Mouse (Mus musculus): ENCODE results near the gene Ntrk2. TPM values are rescaled to one million over a fixed set of nuclear protein-coding genes. Genes with fewer than 3 reads are reported as not detected.

The Ntrk2 gene
- total and polyA plus RNA-seq, 3 experiments = under 0.01 TPM; not detected in 2

DNA sequence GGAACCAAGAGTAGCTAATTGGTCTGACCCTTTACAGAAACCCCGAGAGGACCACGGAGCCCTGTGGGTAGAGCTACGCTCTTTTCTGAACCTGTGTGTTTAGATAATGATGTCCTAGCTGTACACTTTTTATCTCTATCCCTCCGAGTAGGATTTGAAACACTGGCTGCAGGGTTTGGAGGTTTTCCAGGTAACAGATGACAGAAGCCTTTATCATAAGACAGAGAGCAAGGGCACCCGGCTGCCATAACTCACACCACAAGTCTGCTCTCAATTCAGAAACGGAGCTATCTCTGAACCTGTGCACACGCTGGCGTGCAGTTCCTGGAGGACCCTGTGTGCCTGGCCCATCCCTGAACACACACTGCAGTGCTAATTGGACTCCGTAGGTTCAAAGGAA is 221.1 kb downstream of the Ntrk2 start:
- DNase-seq (ENCODE audit: low read depth, low spot score) = no peak
- TF ChIP-seq ZC3H11A (IDR thresholded peaks at IDR 0.05; ENCODE audit: low read depth, low read length) (no peak), TAL1 (IDR thresholded peaks at IDR 0.05; ENCODE audit: low read length) (no peak), CHD2 (IDR thresholded peaks at IDR 0.05; ENCODE audit: low read length) (no peak), MXI1 (IDR thresholded peaks at IDR 0.05; ENCODE audit: low read depth, low read length) (no peak), JUND (IDR thresholded peaks at IDR 0.05; ENCODE audit: low read depth, low read length) (no peak), NRF1 (IDR thresholded peaks at IDR 0.05; ENCODE audit: insufficient read depth, low read depth, low read length, poor library complexity, severe bottlenecking) (no peak)
- no peaks in the 10 kb centered on the region for H3K27me3 ChIP-seq (ENCODE audit: control insufficient read depth in 1 of 2, insufficient read depth in 2 of 2, low read length in 2 of 2)
- H3K4me1 ChIP-seq (ENCODE audit: control insufficient read depth in 1 of 2, insufficient read depth in 2 of 2, low read length in 2 of 2) = no peaks in the 10 kb centered on the region
- H3K9ac ChIP-seq (ENCODE audit: control insufficient read depth, low read depth, low read length, poor library complexity, severe bottlenecking) = no peak overlapping the region
- H3K9me3 ChIP-seq (replicated peaks; ENCODE audit: insufficient read depth, low read length) = no peaks in the 10 kb centered on the region
- no peak overlapping the region for H3K4me3 ChIP-seq (ENCODE audit: control insufficient read depth in 1 of 2, insufficient read depth in 1 of 2, low read depth in 2 of 2, low read length in 2 of 2)
- no peaks in the 10 kb centered on the region for H3K36me3 ChIP-seq (ENCODE audit: control insufficient read depth in 1 of 2, insufficient read depth in 2 of 2, low read length in 2 of 2)
- no peak overlapping the region for H3K27ac ChIP-seq (ENCODE audit: control insufficient read depth, low read depth, low read length)
- H3K79me2 ChIP-seq (ENCODE audit: control insufficient read depth, insufficient read depth, low read length, poor library complexity) = no peaks in the 10 kb centered on the region

GRCm38 (mm10) chr13:59028546-59028945 is 222.2 kb downstream of the Ntrk2 start:
- TF ChIP-seq POLR2AphosphoS5 (IDR thresholded peaks at IDR 0.05; ENCODE audit: borderline replicate concordance, low read depth, low read length) (no peak), SIN3A (IDR thresholded peaks at IDR 0.05; ENCODE audit: low read length) (no peak), RCOR1 (IDR thresholded peaks at IDR 0.05; ENCODE audit: low read depth, low read length) (no peak)
- no peaks in the 10 kb centered on the region for H3K27me3 ChIP-seq (ENCODE audit: control insufficient read depth in 1 of 2, insufficient read depth in 2 of 2, low read length in 2 of 2)
- H3K36me3 ChIP-seq (ENCODE audit: control insufficient read depth in 1 of 2, insufficient read depth in 2 of 2, low read length in 2 of 2) = no peaks in the 10 kb centered on the region
- H3K4me1 ChIP-seq (ENCODE audit: control insufficient read depth in 1 of 2, insufficient read depth in 2 of 2, low read length in 2 of 2) = no peaks in the 10 kb centered on the region
- no peak overlapping the region for H3K4me3 ChIP-seq (ENCODE audit: control insufficient read depth in 1 of 2, insufficient read depth in 1 of 2, low read depth in 2 of 2, low read length in 2 of 2)
- H3K9me3 ChIP-seq (replicated peaks; ENCODE audit: insufficient read depth, low read length) = no peaks in the 10 kb centered on the region
- no peak for DNase-seq (ENCODE audit: low read depth, low spot score)
- H3K27ac ChIP-seq (ENCODE audit: control insufficient read depth, low read depth, low read length) = no peak overlapping the region
- H3K79me2 ChIP-seq (ENCODE audit: control insufficient read depth, insufficient read depth, low read length, poor library complexity) = no peaks in the 10 kb centered on the region
- H3K9ac ChIP-seq (ENCODE audit: control insufficient read depth, low read depth, low read length, poor library complexity, severe bottlenecking) = no peak overlapping the region

DNA sequence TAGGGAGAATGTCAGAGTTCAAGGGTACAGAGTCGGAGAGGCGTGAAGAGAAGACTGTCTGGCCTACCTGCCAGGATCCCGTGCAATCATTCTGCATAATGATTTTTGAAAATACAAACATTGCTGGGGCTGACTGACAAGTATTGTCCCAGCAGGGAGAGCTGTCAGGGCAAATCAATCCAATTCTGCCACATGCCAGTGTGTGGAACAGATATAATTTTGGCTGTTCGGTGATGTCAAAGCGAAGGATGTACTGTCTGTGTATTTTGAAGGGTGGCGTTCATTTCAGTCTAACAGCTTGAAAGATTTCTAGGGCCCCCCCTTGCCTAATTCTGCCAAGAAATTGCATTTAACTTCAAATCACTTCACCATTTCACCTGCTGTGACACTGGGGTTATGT is 224.2 kb downstream of the Ntrk2 start:
- H3K4me1 ChIP-seq (ENCODE audit: control insufficient read depth in 1 of 2, insufficient read depth in 2 of 2, low read length in 2 of 2) = no peaks in the 10 kb centered on the region
- H3K36me3 ChIP-seq (ENCODE audit: control insufficient read depth in 1 of 2, insufficient read depth in 2 of 2, low read length in 2 of 2) = no peaks in the 10 kb centered on the region
- no peak for DNase-seq (ENCODE audit: low read depth, low spot score)
- no peak for TF ChIP-seq MAFK (IDR thresholded peaks at IDR 0.05; ENCODE audit: borderline replicate concordance, low read depth, low read length)
- no peak for TF ChIP-seq TCF12 (IDR thresholded peaks at IDR 0.05; ENCODE audit: low read depth, low read length)
- no peak for TF ChIP-seq MYC (IDR thresholded peaks at IDR 0.05; ENCODE audit: low read depth, low read length)
- TF ChIP-seq ZC3H11A (IDR thresholded peaks at IDR 0.05; ENCODE audit: low read depth, low read length) = no peak
- no peak for TF ChIP-seq ZKSCAN1 (IDR thresholded peaks at IDR 0.05; ENCODE audit: low read depth, low read length)
- TF ChIP-seq E2F4 (IDR thresholded peaks at IDR 0.05; ENCODE audit: borderline replicate concordance, low read depth, low read length) = no peak
- no peak overlapping the region for H3K27ac ChIP-seq (ENCODE audit: control insufficient read depth, low read depth, low read length)
- no peaks in the 10 kb centered on the region for H3K27me3 ChIP-seq (ENCODE audit: control insufficient read depth in 1 of 2, insufficient read depth in 2 of 2, low read length in 2 of 2)
- H3K9me3 ChIP-seq (replicated peaks; ENCODE audit: insufficient read depth, low read length) = no peaks in the 10 kb centered on the region
- no peak overlapping the region for H3K9ac ChIP-seq (ENCODE audit: control insufficient read depth, low read depth, low read length, poor library complexity, severe bottlenecking)
- no peak overlapping the region for H3K4me3 ChIP-seq (ENCODE audit: control insufficient read depth in 1 of 2, insufficient read depth in 1 of 2, low read depth in 2 of 2, low read length in 2 of 2)
- H3K79me2 ChIP-seq (ENCODE audit: control insufficient read depth, insufficient read depth, low read length, poor library complexity) = no peaks in the 10 kb centered on the region
